Mouse (Mus musculus): ENCODE measurements around the gene Slc6a17.

Gene Slc6a17

GRCm38 (mm10) chr3:107517631-107518108, at the start of gene Slc6a17:
Slc6a17 (minus strand) TSS chr3:107518018.
- in situ Hi-C loops (cut with MboI; ENCODE audit: low sequenced_read_pairs) = no loop called here

- in situ Hi-C loops (cut with MboI; ENCODE audit: low sequenced_read_pairs) = no loop called here
These were observed 47.5 kb upstream of the Slc6a17 start for GRCm38 (mm10) chr3:107565331-107565730.

- in situ Hi-C loops (cut with MboI; ENCODE audit: low sequenced_read_pairs) = no loop called here
These were observed 46.1 kb upstream of the Slc6a17 start for GRCm38 (mm10) chr3:107563880-107564279.

GRCm38 (mm10) chr3:107562591-107562990, 44.8 kb upstream of the Slc6a17 start:
- in situ Hi-C loops (cut with MboI; ENCODE audit: low sequenced_read_pairs) = no loop called here

GRCm38 (mm10) chr3:107562104-107562503, 44.3 kb upstream of the Slc6a17 start:
- in situ Hi-C loops (cut with MboI; ENCODE audit: low sequenced_read_pairs) = no loop called here

- in situ Hi-C loops (cut with MboI; ENCODE audit: low sequenced_read_pairs) = no loop called here
These were observed 41.4 kb upstream of the Slc6a17 start for GRCm38 (mm10) chr3:107559183-107559582.

GRCm38 (mm10) chr3:107558740-107559139, 40.9 kb upstream of the Slc6a17 start:
- in situ Hi-C loops (cut with MboI; ENCODE audit: low sequenced_read_pairs) = no loop called here

GRCm38 (mm10) chr3:107554842-107555241, 37.0 kb upstream of the Slc6a17 start, which contains the start of gene Ubl4b:
Ubl4b (minus strand) TSS chr3:107555073.
- in situ Hi-C loops (cut with MboI; ENCODE audit: low sequenced_read_pairs) = loop anchor here (5.0 kb wide), 1 partner anchor 57 kb away; no protein-coding TSS in a partner anchor

GRCm38 (mm10) chr3:107550409-107551049, 32.7 kb upstream of the Slc6a17 start:
- in situ Hi-C loops (cut with MboI; ENCODE audit: low sequenced_read_pairs) = loop anchor here (5.0 kb wide), 1 partner anchor 62 kb away; no protein-coding TSS in a partner anchor

- in situ Hi-C loops (cut with MboI; ENCODE audit: low sequenced_read_pairs) = no loop called here
These were observed 29.1 kb upstream of the Slc6a17 start for GRCm38 (mm10) chr3:107546956-107547355.

GRCm38 (mm10) chr3:107545716-107546412, 28.0 kb upstream of the Slc6a17 start:
- in situ Hi-C loops (cut with MboI; ENCODE audit: low sequenced_read_pairs) = no loop called here

- in situ Hi-C loops (cut with MboI; ENCODE audit: low sequenced_read_pairs) = no loop called here
These were observed 27.5 kb upstream of the Slc6a17 start for GRCm38 (mm10) chr3:107545278-107545677.

- in situ Hi-C loops (cut with MboI; ENCODE audit: low sequenced_read_pairs) = no loop called here
These were observed 25.6 kb upstream of the Slc6a17 start for GRCm38 (mm10) chr3:107543158-107544080.

- in situ Hi-C loops (cut with MboI; ENCODE audit: low sequenced_read_pairs) = no loop called here
These were observed 24.8 kb upstream of the Slc6a17 start for GRCm38 (mm10) chr3:107542584-107542983.

- in situ Hi-C loops (cut with MboI; ENCODE audit: low sequenced_read_pairs) = no loop called here
These were observed 19.7 kb upstream of the Slc6a17 start for GRCm38 (mm10) chr3:107537504-107537889.

- in situ Hi-C loops (cut with MboI; ENCODE audit: low sequenced_read_pairs) = no loop called here
These were observed 19.1 kb upstream of the Slc6a17 start for GRCm38 (mm10) chr3:107536810-107537503.

- in situ Hi-C loops (cut with MboI; ENCODE audit: low sequenced_read_pairs) = no loop called here
These were observed 17.1 kb upstream of the Slc6a17 start for GRCm38 (mm10) chr3:107534951-107535350.

- in situ Hi-C loops (cut with MboI; ENCODE audit: low sequenced_read_pairs) = no loop called here
These were observed 15.7 kb upstream of the Slc6a17 start for GRCm38 (mm10) chr3:107533532-107533931.

GRCm38 (mm10) chr3:107530581-107530980, 12.8 kb upstream of the Slc6a17 start:
- in situ Hi-C loops (cut with MboI; ENCODE audit: low sequenced_read_pairs) = no loop called here

- in situ Hi-C loops (cut with MboI; ENCODE audit: low sequenced_read_pairs) = no loop called here
These were observed 11.4 kb upstream of the Slc6a17 start for GRCm38 (mm10) chr3:107529182-107529581.
